In the genomic region with DNA sequence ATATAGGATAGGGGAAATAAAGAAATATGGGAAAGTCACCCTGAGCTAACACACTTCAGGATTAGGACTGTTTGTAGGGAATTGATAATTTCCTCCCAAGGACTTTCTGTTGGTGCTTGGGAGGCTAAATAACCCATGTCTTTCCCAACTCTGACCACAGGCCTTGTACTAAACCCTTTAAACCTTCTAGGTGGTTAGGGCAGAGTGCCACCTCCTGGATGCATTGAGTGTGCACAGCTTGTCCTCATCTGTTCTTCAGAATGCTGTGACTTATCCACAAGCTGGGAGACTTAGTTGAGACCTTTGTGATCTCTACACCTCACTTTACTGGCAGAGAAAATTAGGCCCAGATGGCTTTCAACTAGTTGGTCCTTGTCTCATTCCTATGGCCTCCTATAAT, we compare ENCODE assay signal across 9 mouse cellular contexts. TPM values are rescaled to one million over a fixed set of nuclear protein-coding genes. Genes with fewer than 3 reads are reported as not detected.
DNase-seq lines count a peak whose midpoint lies in the region; ATAC-seq and TF ChIP-seq lines count a peak whose summit lies in the region.
"Had no signal": no experiment of that assay in that cellular context is flagged by ENCODE, and none has a peak within 500 bp of the region (broad histone marks: within the 10 kb centered on the region; RNA-seq: fewer than 3 reads in every experiment).

No protein-coding gene starts in this region.

- H3K9ac ChIP-seq in stomach, postnatal 0 days (ENCODE audit: low read length), result no peak overlapping the region
- H3K9ac ChIP-seq: limb, embryonic 13.5 days had no signal

- H3K27ac ChIP-seq in stomach, postnatal 0 days (replicated peaks), result no peak overlapping the region
- H3K27ac ChIP-seq: limb, embryonic 13.5 days had no signal

- TF ChIP-seq CTCF in stomach, postnatal 0 days (IDR thresholded peaks at IDR 0.05; ENCODE audit: low read depth), result peak; percentile 85

- no peak overlapping the region for H3K4me3 ChIP-seq in stomach, postnatal 0 days (ENCODE audit: low read depth, low read length)
- H3K4me3 ChIP-seq: limb, embryonic 13.5 days had no signal

- H3K27me3 ChIP-seq in stomach, postnatal 0 days (ENCODE audit: control insufficient read depth, insufficient read depth, low read length), result no peaks in the 10 kb centered on the region
- H3K27me3 ChIP-seq: limb, embryonic 13.5 days had no signal

- ATAC-seq in stomach, postnatal 0 days (ENCODE audit: low FRiP score, low TSS enrichment), result peak; percentile 70; the same call in 1 of the 2 replicates

- TF ChIP-seq EP300 in stomach, postnatal 0 days (optimal IDR thresholded peaks at IDR 0.05), result no peak

- intact Hi-C loops in left cerebral cortex, postnatal 14 days (cut with DNase I), result loop anchor here (5.0 kb wide), 2 partner anchors 118 to 358 kb away; no protein-coding TSS in a partner anchor
- intact Hi-C loops in left cerebral cortex, postnatal 10 days (cut with DNase I), result no loop called here

- peak; percentile 10 to 15 for DNase-seq in left cerebral cortex, postnatal 14 days (ENCODE audit: low spot score in 2 of 2)
- no peak for DNase-seq in left cerebral cortex, postnatal 10 days (ENCODE audit: extremely low spot score in 1 of 2, low spot score in 2 of 2)
- DNase-seq in Muller cell, postnatal 12 days (ENCODE audit: inconsistent ontology term), result peak; percentile 14
- DNase-seq in adrenal gland, postnatal 14 days, result peak; percentile 76
- peak; percentile 52 for DNase-seq in kidney, postnatal 10 days
- DNase-seq in stomach, postnatal 0 days (ENCODE audit: low spot score), result peak; percentile 65
- no peak for DNase-seq in gastrocnemius, adult 18-20 months (ENCODE audit: low spot score)
- no peak for DNase-seq in gastrocnemius, postnatal 10 days

- H3K9me3 ChIP-seq in stomach, postnatal 0 days (ENCODE audit: control insufficient read depth, low read length), result no peaks in the 10 kb centered on the region
- H3K9me3 ChIP-seq: limb, embryonic 13.5 days had no signal

- no peaks in the 10 kb centered on the region for H3K4me1 ChIP-seq in stomach, postnatal 0 days (replicated peaks; ENCODE audit: control insufficient read depth, insufficient read depth)
- H3K4me1 ChIP-seq: limb, embryonic 13.5 days had no signal

- no peaks in the 10 kb centered on the region for H3K36me3 ChIP-seq in stomach, postnatal 0 days (ENCODE audit: control insufficient read depth, insufficient read depth, low read length)
- H3K36me3 ChIP-seq: limb, embryonic 13.5 days had no signal

- no peak overlapping the region for H3K4me2 ChIP-seq in stomach, postnatal 0 days (replicated peaks; ENCODE audit: low read depth)
- H3K4me2 ChIP-seq: limb, embryonic 13.5 days had no signal

RNA-seq across cellular contexts. Expression of a gene that starts 10.5 kb away (rescaled TPM):
- total RNA-seq in left cerebral cortex, postnatal 14 days (2021), result not detected
- not detected for total RNA-seq in left cerebral cortex, postnatal 10 days (2021)
- not detected in 2 replicates for total RNA-seq in adrenal gland, postnatal 14 days (2021)
- polyA plus RNA-seq in stomach, postnatal 0 days (2015; fragmentation: Nextera tagmentation; extraction: Ambion mirVana), result 1.3 and 1.5 TPM in 2 replicates
- not detected for total RNA-seq in gastrocnemius, adult 18-20 months (2021)
- total RNA-seq in gastrocnemius, postnatal 10 days (2021), result not detected
- polyA plus RNA-seq: limb, embryonic 13.5 days had no signal

RNA-seq across cellular contexts. Expression of a gene that starts 23.5 kb away (rescaled TPM):
- not detected for total RNA-seq in left cerebral cortex, postnatal 14 days (2021)
- total RNA-seq in left cerebral cortex, postnatal 10 days (2021), result not detected
- not detected in 2 replicates for total RNA-seq in adrenal gland, postnatal 14 days (2021)
- polyA plus RNA-seq in stomach, postnatal 0 days (2015; fragmentation: Nextera tagmentation; extraction: Ambion mirVana), result not detected in 2 replicates
- not detected for total RNA-seq in gastrocnemius, adult 18-20 months (2021)
- total RNA-seq in gastrocnemius, postnatal 10 days (2021), result not detected
- polyA plus RNA-seq: limb, embryonic 13.5 days had no signal

RNA-seq across cellular contexts. Expression of a gene that starts 25.1 kb away (rescaled TPM):
- not detected for total RNA-seq in left cerebral cortex, postnatal 14 days (2021)
- not detected for total RNA-seq in left cerebral cortex, postnatal 10 days (2021)
- total RNA-seq in adrenal gland, postnatal 14 days (2021), result not detected in 2 replicates
- 1,567 and 1,571 TPM in 2 replicates for polyA plus RNA-seq in stomach, postnatal 0 days (2015; fragmentation: Nextera tagmentation; extraction: Ambion mirVana)
- not detected for total RNA-seq in gastrocnemius, adult 18-20 months (2021)
- total RNA-seq in gastrocnemius, postnatal 10 days (2021), result not detected

RNA-seq across cellular contexts. Expression of a gene that starts 52.3 kb away (rescaled TPM):
- total RNA-seq in left cerebral cortex, postnatal 14 days (2021), result not detected
- total RNA-seq in left cerebral cortex, postnatal 10 days (2021), result not detected
- not detected in 2 replicates for total RNA-seq in adrenal gland, postnatal 14 days (2021)
- polyA plus RNA-seq in stomach, postnatal 0 days (2015; fragmentation: Nextera tagmentation; extraction: Ambion mirVana), result 1,930 and 1,986 TPM in 2 replicates
- not detected for total RNA-seq in gastrocnemius, adult 18-20 months (2021)
- total RNA-seq in gastrocnemius, postnatal 10 days (2021), result not detected
- polyA plus RNA-seq: limb, embryonic 13.5 days had no signal

Comparison
In these comparisons a context has a peak if more than half of its experiments do, and no peak if none do; other contexts are left out.
1. DNase-seq: peak in left cerebral cortex, postnatal 14 days (2 of 2), Muller cell, postnatal 12 days (single experiment), adrenal gland, postnatal 14 days (single experiment), kidney, postnatal 10 days (single experiment) and stomach, postnatal 0 days (single experiment); none in left cerebral cortex, postnatal 10 days (0 of 2), gastrocnemius, adult 18-20 months (single experiment) and gastrocnemius, postnatal 10 days (single experiment).